Mouse (Mus musculus) forebrain, embryonic 11.5 days (tissue): ENCODE results near the gene Vgll2. TPM values are rescaled to one million over a fixed set of nuclear protein-coding genes. Genes with fewer than 3 reads are reported as not detected.

ENCODE experiments used
- ATAC-seq: fragments of 200-750 bp; cut with Nextera tagmentation; replicated peaks from 2 replicates; pipeline ENCODE4 v1.8.0; 2017; ENCODE audit warnings: moderate TSS enrichment; ENCODE audit not compliant: low FRiP score
- DNase-seq: peaks from one replicate; pipeline ENCODE4 v3.0.0-alpha.2; 2017; ENCODE audit warnings: low spot score
- H3K27ac ChIP-seq: fragments of 300-500 bp; sonication (generic); 2 replicates; pipeline ENCODE4 v1.5.1; 2014; ENCODE audit warnings: low read depth, low read length
- H3K27me3 ChIP-seq: fragments of 300-500 bp; sonication (generic); 2 replicates; pipeline ENCODE4 v1.6.1; 2014; ENCODE audit warnings: mild to moderate bottlenecking, low read length, mixed read lengths; ENCODE audit not compliant: control insufficient read depth, insufficient read depth
- H3K36me3 ChIP-seq: fragments of 300-500 bp; sonication (generic); 2 replicates; pipeline ENCODE4 v1.6.1; 2014; ENCODE audit warnings: mild to moderate bottlenecking, low read length, moderate library complexity, mixed read lengths; ENCODE audit not compliant: control insufficient read depth, insufficient read depth
- H3K4me1 ChIP-seq: fragments of 300-500 bp; sonication (generic); replicated peaks from 2 replicates; pipeline ENCODE4 v1.6.1; 2014; ENCODE audit warnings: low read length, mixed read lengths; ENCODE audit not compliant: control insufficient read depth, insufficient read depth
- H3K4me2 ChIP-seq: fragments of 300-500 bp; sonication (generic); 2 replicates; pipeline ENCODE4 v1.6.1; 2014; ENCODE audit warnings: low read depth, mild to moderate bottlenecking, low read length, moderate library complexity, mixed read lengths; ENCODE audit not compliant: severe bottlenecking
- H3K4me3 ChIP-seq: fragments of 300-500 bp; sonication (generic); 2 replicates; pipeline ENCODE4 v1.5.1; 2014; ENCODE audit warnings: low read depth, low read length
- H3K9ac ChIP-seq: fragments of 300-500 bp; sonication (generic); 2 replicates; pipeline ENCODE4 v1.6.1; 2014; ENCODE audit warnings: low read length
- H3K9me3 ChIP-seq: fragments of 300-500 bp; sonication (generic); 2 replicates; pipeline ENCODE4 v1.6.1; 2016; ENCODE audit warnings: low read length, mixed read lengths; ENCODE audit not compliant: control insufficient read depth
- WGBS: fragments of 180-500 bp; shearing (Covaris S2); extraction: QIAGEN DNeasy Blood & Tissue Kit; methylation state at CpG from one replicate; pipeline ENCODE4 v1.1.7; 2014; 5-methylcytosine and 5-hydroxymethylcytosine counted together
- polyA plus RNA-seq: library from polyadenylated mRNA; unstranded; fragments of >200 nt; fragmentation: Nextera tagmentation; extraction: Ambion mirVana; gene quantifications from 2 replicates; pipeline ENCODE4 v1.2.1, GENCODE M21; 2014

Gene Vgll2
- polyA plus RNA-seq, 1 experiment from 2014 or later: 1.0 TPM

DNA sequence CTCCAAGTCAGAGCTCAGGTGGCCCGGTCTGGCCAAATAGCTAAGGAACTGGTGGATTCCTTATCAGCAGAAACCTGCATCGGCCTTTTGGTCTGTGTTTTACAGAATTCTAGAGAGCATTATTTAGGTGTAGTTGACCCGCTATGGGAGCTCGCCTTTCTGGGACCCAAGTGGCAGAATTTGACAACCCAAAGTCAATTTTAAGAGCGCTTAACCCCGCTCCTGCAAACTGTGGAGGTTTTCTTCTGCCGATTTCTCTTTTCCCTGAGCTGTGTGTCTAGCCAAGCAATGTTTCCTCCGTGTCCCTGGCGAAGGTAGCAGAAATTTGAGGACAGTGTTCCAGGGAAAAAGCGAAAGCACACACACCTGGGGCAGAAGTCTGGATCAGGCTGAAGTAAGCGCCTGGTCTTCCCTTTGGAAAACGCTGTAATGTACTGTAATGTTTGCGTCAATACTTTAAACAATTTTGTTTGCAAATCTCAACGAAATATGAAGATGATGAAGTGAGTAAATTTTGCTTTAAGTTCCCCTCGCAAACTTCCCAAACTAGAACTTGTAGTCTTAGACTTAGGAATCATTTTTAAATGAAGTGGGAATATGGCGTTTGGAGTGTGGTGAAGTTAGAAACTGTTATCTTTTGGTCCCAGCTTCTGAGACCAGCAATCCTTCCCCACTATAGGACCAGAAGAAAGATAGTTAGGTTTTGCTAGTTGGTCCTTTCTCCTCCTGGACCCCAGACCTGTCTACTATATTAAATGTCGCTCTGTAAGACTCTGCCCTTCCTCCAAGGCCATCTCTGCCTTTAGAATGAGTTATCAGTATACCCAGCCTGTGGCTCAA lies 1.1 kb downstream of the Vgll2 start:
- 3% methylated on average over 17 of the region's 17 CpGs for WGBS
- Histone ChIP-seq H3K4me2 (peak overlapping the region; percentile 95; the same call in 1 of the 2 replicates), H3K4me3 (peak overlapping the region; percentile 40), H3K27me3 (peaks cover 70% of the 10 kb centered on the region), H3K36me3 (no peaks in the 10 kb centered on the region), H3K27ac (no peak overlapping the region), H3K9ac (no peak overlapping the region), H3K9me3 (no peaks in the 10 kb centered on the region), H3K4me1 (peaks cover 15% of the 10 kb centered on the region)
- no peak for ATAC-seq
- peak; percentile 57 for DNase-seq

DNA sequence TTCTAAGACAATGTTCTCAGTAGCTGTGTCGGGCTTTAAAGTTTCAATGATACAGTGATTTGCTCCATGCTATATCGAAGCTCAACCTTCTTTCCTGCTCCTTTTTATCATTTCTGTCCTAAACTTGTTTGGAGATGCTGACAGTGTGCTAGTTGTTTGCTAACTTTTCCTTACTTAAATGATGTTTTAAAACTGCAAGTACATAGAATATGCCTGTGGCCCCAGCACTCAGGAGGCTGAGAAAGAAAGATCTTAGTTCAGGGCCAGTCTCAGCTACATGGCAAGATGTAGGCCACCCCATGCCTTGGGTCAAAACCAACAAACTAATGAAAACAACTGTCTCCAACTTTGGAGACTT lies 1.7 kb downstream of the Vgll2 start:
- H3K27ac ChIP-seq: no peak overlapping the region
- H3K4me3 ChIP-seq: no peak overlapping the region
- no peak overlapping the region for H3K4me2 ChIP-seq
- H3K4me1 ChIP-seq: peaks cover 15% of the 10 kb centered on the region
- H3K27me3 ChIP-seq: peaks cover 75% of the 10 kb centered on the region
- DNase-seq (no peak), ATAC-seq (no peak)
- H3K9me3 ChIP-seq: no peaks in the 10 kb centered on the region
- H3K9ac ChIP-seq: no peak overlapping the region
- WGBS: 5% methylated on average over 2 of the region's 2 CpGs
- no peaks in the 10 kb centered on the region for H3K36me3 ChIP-seq

DNA sequence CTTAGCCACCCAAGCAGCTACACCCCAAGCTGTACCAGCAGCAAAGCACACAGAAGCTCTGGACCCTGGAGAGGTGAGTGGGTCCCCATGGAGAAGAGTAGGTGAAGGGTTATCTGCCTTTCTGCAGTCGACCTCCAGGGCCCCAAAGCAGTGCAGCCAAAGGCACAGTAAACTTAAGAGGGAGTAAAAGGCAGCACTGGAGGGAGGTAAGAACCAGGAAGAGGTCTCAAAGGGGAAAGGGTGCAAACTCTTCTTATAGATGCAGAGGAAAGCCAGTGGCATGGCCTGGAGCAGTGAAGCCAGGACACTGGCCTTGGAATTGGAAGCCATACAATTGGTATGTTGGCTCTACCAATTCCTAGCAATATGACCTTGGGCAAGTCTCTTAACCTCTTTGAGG lies 3.0 kb downstream of the Vgll2 start:
- H3K27me3 ChIP-seq: peaks cover 80% of the 10 kb centered on the region
- 0% methylated on average over 1 of the region's 1 CpGs for WGBS
- no peaks in the 10 kb centered on the region for H3K36me3 ChIP-seq
- H3K9me3 ChIP-seq: no peaks in the 10 kb centered on the region
- DNase-seq (no peak), ATAC-seq (no peak)
- H3K4me2 ChIP-seq: no peak overlapping the region
- no peak overlapping the region for H3K4me3 ChIP-seq
- no peak overlapping the region for H3K27ac ChIP-seq
- no peak overlapping the region for H3K9ac ChIP-seq
- H3K4me1 ChIP-seq: peaks cover 15% of the 10 kb centered on the region

DNA sequence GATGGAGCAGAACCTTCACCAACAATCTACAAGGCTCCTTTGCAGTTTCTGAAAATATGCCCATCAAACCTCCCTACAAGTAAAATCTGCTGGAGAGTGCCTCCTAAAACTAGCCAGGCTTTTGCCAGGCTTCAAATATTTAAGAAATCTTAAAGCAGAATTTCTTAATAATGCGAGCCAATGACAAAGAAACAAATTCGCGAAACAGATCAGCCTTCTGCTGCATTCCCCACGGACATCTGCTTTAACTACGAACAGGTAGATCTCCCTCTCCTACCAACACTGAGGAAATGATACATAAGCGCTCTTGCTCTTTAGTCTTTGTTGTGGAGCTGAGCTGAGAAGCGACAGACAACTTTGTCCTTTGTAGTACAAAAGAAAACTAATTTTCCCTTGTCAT lies 3.5 kb downstream of the Vgll2 start:
- WGBS: 3% methylated on average over 7 of the region's 7 CpGs
- DNase-seq (no peak), ATAC-seq (no peak)
- no peak overlapping the region for H3K27ac ChIP-seq
- H3K4me3 ChIP-seq: no peak overlapping the region
- H3K36me3 ChIP-seq: no peaks in the 10 kb centered on the region
- no peaks in the 10 kb centered on the region for H3K9me3 ChIP-seq
- peaks cover 15% of the 10 kb centered on the region for H3K4me1 ChIP-seq
- H3K4me2 ChIP-seq: no peak overlapping the region
- H3K9ac ChIP-seq: no peak overlapping the region
- H3K27me3 ChIP-seq: peaks cover 77% of the 10 kb centered on the region

DNA sequence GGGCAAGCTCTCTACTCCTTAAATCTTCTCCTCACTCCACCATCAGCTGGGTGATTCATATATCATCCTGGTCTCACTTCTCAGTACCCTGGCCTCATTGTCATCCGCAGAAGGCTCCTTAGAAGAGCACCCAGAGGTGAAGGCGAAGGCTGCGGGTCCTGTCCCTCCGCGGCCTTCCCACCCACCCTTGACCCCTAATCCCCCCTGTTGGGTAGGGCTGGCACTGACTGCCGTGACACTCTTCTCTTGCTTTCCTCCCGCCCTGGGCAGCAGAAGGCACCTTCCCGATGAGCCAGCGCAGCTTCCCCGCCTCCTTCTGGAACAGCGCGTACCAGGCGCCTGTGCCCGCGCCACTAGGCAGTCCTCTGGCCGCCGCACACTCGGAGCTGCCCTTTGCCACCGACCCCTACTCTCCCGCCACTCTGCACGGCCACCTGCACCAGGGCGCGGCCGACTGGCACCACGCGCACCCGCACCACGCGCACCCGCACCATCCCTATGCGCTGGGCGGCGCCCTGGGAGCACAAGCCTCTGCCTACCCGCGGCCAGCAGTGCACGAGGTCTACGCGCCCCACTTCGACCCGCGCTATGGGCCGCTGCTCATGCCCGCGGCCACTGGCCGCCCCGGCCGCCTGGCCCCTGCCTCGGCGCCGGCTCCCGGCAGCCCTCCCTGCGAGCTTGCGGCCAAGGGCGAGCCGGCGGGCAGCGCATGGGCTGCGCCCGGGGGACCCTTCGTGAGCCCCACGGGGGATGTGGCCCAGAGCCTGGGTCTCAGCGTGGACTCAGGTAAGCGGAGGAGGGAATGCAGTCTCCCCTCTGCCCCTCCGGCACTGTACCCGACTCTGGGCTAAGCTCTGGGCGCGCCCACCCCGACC lies 5.1 kb downstream of the Vgll2 start:
- ATAC-seq (peak; percentile 57), DNase-seq (peak; percentile 71)
- no peak overlapping the region for H3K27ac ChIP-seq

DNA sequence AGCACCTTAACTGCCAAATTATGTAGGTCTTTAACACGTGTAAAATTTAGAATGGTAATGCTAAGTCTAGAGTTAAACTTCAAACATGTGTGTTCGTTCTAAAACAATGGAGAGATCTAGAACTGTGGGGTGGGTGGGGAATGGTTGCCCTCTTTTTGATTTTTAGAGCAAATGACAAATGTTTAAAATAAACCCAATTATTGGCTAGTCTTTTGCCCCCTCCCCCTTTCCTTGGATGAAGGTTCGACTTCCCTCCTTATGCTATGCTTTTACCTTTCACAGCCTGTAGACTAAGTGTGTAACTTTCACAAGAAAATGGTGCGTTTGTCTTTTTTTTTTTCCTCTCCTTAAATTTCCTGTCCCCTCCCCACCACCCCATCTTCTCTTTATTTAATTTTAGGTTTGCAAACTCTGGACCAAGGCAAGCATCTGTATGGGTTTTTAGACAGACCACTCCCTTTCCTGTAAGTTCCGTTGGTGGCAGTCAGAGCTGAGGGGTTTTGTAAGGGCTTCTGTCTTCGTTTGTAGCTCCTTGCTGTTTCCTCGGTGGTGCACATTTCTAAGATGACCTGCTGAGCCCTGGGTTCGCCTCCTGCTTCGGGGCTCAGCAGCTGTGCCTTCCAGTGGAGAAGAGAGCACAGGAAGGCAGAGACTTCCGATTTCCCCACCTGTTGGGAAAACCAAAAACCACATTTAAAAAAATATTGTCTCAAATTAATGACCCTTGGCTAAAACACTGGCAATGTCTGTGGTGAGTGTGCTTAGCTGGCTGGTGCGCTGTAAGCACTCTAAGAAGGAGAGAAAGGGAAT lies 6.5 kb downstream of the Vgll2 start:
- Histone ChIP-seq H3K27me3 (peaks cover 65% of the 10 kb centered on the region), H3K9ac (no peak overlapping the region), H3K4me2 (no peak overlapping the region), H3K36me3 (no peaks in the 10 kb centered on the region), H3K27ac (no peak overlapping the region), H3K9me3 (no peaks in the 10 kb centered on the region), H3K4me1 (peaks cover 8% of the 10 kb centered on the region; the same call in 1 of the 2 replicates), H3K4me3 (no peak overlapping the region)
- DNase-seq (no peak), ATAC-seq (no peak)
- 1% methylated on average over 11 of the region's 11 CpGs for WGBS

More for the DNA sequence above, 5.1 kb downstream of the Vgll2 start:
- peak overlapping the region; percentile 41; the same call in 1 of the 2 replicates for H3K9ac ChIP-seq
- 1% methylated on average over 60 of the region's 68 CpGs for WGBS
- no peaks in the 10 kb centered on the region for H3K36me3 ChIP-seq
- H3K4me3 ChIP-seq: peak overlapping the region; percentile 37
- H3K4me1 ChIP-seq: peaks cover 8% of the 10 kb centered on the region
- peaks cover 74% of the 10 kb centered on the region for H3K27me3 ChIP-seq
- no peaks in the 10 kb centered on the region for H3K9me3 ChIP-seq
- peak overlapping the region; percentile 80 for H3K4me2 ChIP-seq

DNA sequence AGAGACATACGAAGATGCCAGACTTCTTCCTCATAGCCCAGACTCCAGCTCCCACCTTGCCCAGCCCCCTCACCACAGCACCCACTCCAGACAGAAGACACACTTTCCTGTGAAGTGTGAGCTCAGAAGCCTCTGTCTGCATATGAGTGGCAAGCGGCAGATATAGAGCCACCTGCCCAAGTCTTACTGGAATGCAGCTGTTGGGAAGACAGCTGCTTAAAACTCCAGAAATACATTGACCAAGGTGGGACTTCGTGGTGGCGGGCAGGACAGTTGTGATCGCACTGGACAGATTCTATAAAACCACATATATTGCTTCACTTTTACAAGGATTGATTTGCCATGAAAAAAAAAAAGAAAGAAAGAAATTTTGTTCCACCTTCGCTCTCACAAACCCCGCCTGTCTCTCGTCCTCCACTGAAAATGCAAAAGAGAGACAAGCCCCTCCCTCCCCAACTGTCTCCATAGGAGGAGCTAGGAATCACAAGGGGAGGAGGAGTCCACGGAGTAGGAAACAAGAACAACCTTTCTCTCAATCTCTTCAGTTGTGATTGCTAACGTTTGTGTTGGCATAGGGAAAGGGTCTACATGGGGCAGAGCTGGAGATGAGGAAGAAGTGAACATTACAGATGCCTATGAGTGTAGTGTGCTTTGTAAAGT lies 7.2 kb downstream of the Vgll2 start:
- Histone ChIP-seq H3K27ac (no peak overlapping the region), H3K4me3 (no peak overlapping the region), H3K4me2 (no peak overlapping the region), H3K4me1 (peaks cover 8% of the 10 kb centered on the region; the same call in 1 of the 2 replicates), H3K36me3 (no peaks in the 10 kb centered on the region), H3K9ac (no peak overlapping the region), H3K27me3 (peaks cover 58% of the 10 kb centered on the region), H3K9me3 (no peaks in the 10 kb centered on the region)
- ATAC-seq (no peak), DNase-seq (no peak)
- 3% methylated on average over 10 of the region's 10 CpGs for WGBS

DNA sequence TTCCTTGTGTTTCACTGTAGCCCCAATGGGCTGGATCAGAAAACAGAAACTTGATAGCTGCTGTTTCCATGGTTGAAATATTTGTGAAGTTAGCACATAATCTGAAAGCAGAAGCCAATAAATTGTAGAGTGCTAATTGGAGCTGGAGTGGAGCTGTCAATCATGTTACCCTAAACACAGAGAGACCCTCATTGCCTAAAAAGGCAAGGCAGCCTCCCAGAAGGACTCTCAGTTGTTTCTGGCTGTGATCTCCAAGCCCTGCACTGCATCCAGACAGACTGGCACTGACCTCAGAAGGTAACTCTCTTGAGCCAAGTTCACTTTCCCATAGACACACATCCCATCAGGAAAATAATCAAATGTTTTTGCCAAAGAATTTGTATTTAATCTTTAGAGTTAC lies 11.4 kb downstream of the Vgll2 start:
- no peak overlapping the region for H3K27ac ChIP-seq
- H3K36me3 ChIP-seq: no peaks in the 10 kb centered on the region
- peaks cover 19% of the 10 kb centered on the region for H3K27me3 ChIP-seq
- H3K9me3 ChIP-seq: no peaks in the 10 kb centered on the region
- no peak overlapping the region for H3K4me2 ChIP-seq
- ATAC-seq (no peak), DNase-seq (no peak)
- no peak overlapping the region for H3K4me3 ChIP-seq
- no peaks in the 10 kb centered on the region for H3K4me1 ChIP-seq
- no peak overlapping the region for H3K9ac ChIP-seq
